Mouse (Mus musculus): Measurements from ENCODE around the gene Gramd1b. TPM values are rescaled to one million over a fixed set of nuclear protein-coding genes. Genes with fewer than 3 reads are reported as not detected.

Gene Gramd1b
- polyA plus RNA-seq, 1 experiment from 2014 or later, result 7.1 TPM

- Histone ChIP-seq H3K4me2 (ENCODE audit: low read depth, low read length) (no peak overlapping the region), H3K9me3 (ENCODE audit: control insufficient read depth, low read length) (no peaks in the 10 kb centered on the region), H3K27me3 (replicated peaks; ENCODE audit: control insufficient read depth, insufficient read depth, low read length) (no peaks in the 10 kb centered on the region), H3K36me3 (ENCODE audit: control insufficient read depth, insufficient read depth, low read length) (peaks cover 59% of the 10 kb centered on the region), H3K4me3 (ENCODE audit: low read depth, low read length) (no peak overlapping the region), H3K9ac (ENCODE audit: low read depth, low read length) (no peak overlapping the region), H3K4me1 (ENCODE audit: control insufficient read depth, insufficient read depth, low read length) (no peaks in the 10 kb centered on the region), H3K27ac (replicated peaks; ENCODE audit: low read depth, low read length) (no peak overlapping the region)
- 95% methylated on average over 6 of the region's 8 CpGs for WGBS
- DNase-seq (ENCODE audit: low spot score) (no peak), ATAC-seq (ENCODE audit: low read depth) (no peak)
These were observed 226.9 kb downstream of the Gramd1b start for GRCm38 (mm10) chr9:40304243-40304642.

GRCm38 (mm10) chr9:40302375-40302774 is 228.8 kb downstream of the Gramd1b start:
- ATAC-seq (ENCODE audit: low read depth), result no peak
- H3K9ac ChIP-seq (ENCODE audit: low read depth, low read length), result no peak overlapping the region
- no peaks in the 10 kb centered on the region for H3K27me3 ChIP-seq (replicated peaks; ENCODE audit: control insufficient read depth, insufficient read depth, low read length)
- H3K4me1 ChIP-seq (ENCODE audit: control insufficient read depth, insufficient read depth, low read length), result no peaks in the 10 kb centered on the region
- WGBS, result 89% methylated on average over 8 of the region's 8 CpGs
- no peak for DNase-seq (ENCODE audit: low spot score)
- H3K4me3 ChIP-seq (ENCODE audit: low read depth, low read length), result no peak overlapping the region
- no peak overlapping the region for H3K27ac ChIP-seq (replicated peaks; ENCODE audit: low read depth, low read length)
- H3K4me2 ChIP-seq (ENCODE audit: low read depth, low read length), result no peak overlapping the region
- no peaks in the 10 kb centered on the region for H3K9me3 ChIP-seq (ENCODE audit: control insufficient read depth, low read length)
- peaks cover 63% of the 10 kb centered on the region for H3K36me3 ChIP-seq (ENCODE audit: control insufficient read depth, insufficient read depth, low read length)

- Histone ChIP-seq H3K4me2 (ENCODE audit: low read depth, low read length) (no peak overlapping the region), H3K9ac (ENCODE audit: low read depth, low read length) (no peak overlapping the region), H3K36me3 (ENCODE audit: control insufficient read depth, insufficient read depth, low read length) (peaks cover 55% of the 10 kb centered on the region), H3K9me3 (ENCODE audit: control insufficient read depth, low read length) (no peaks in the 10 kb centered on the region), H3K4me3 (ENCODE audit: low read depth, low read length) (no peak overlapping the region), H3K4me1 (ENCODE audit: control insufficient read depth, insufficient read depth, low read length) (no peaks in the 10 kb centered on the region), H3K27ac (replicated peaks; ENCODE audit: low read depth, low read length) (no peak overlapping the region), H3K27me3 (replicated peaks; ENCODE audit: control insufficient read depth, insufficient read depth, low read length) (no peaks in the 10 kb centered on the region)
- 89% methylated on average over 5 of the region's 5 CpGs for WGBS
- no peak for ATAC-seq (ENCODE audit: low read depth)
- no peak for DNase-seq (ENCODE audit: low spot score)
These were observed 229.7 kb downstream of the Gramd1b start for GRCm38 (mm10) chr9:40301475-40301874.

- 88% methylated on average over 15 of the region's 15 CpGs for WGBS
- Histone ChIP-seq H3K36me3 (ENCODE audit: control insufficient read depth, insufficient read depth, low read length) (peaks cover 44% of the 10 kb centered on the region), H3K27me3 (replicated peaks; ENCODE audit: control insufficient read depth, insufficient read depth, low read length) (no peaks in the 10 kb centered on the region), H3K4me2 (ENCODE audit: low read depth, low read length) (no peak overlapping the region), H3K4me3 (ENCODE audit: low read depth, low read length) (no peak overlapping the region), H3K9ac (ENCODE audit: low read depth, low read length) (no peak overlapping the region), H3K9me3 (ENCODE audit: control insufficient read depth, low read length) (no peaks in the 10 kb centered on the region), H3K27ac (replicated peaks; ENCODE audit: low read depth, low read length) (no peak overlapping the region), H3K4me1 (ENCODE audit: control insufficient read depth, insufficient read depth, low read length) (no peaks in the 10 kb centered on the region)
- ATAC-seq (ENCODE audit: low read depth) (no peak), DNase-seq (ENCODE audit: low spot score) (no peak)
These were observed 230.9 kb downstream of the Gramd1b start for GRCm38 (mm10) chr9:40300018-40300989.

GRCm38 (mm10) chr9:40299323-40299722 is 231.9 kb downstream of the Gramd1b start:
- Histone ChIP-seq H3K36me3 (ENCODE audit: control insufficient read depth, insufficient read depth, low read length) (peaks cover 34% of the 10 kb centered on the region), H3K4me3 (ENCODE audit: low read depth, low read length) (no peak overlapping the region), H3K27ac (replicated peaks; ENCODE audit: low read depth, low read length) (no peak overlapping the region), H3K4me2 (ENCODE audit: low read depth, low read length) (no peak overlapping the region), H3K9ac (ENCODE audit: low read depth, low read length) (no peak overlapping the region), H3K4me1 (ENCODE audit: control insufficient read depth, insufficient read depth, low read length) (no peaks in the 10 kb centered on the region), H3K27me3 (replicated peaks; ENCODE audit: control insufficient read depth, insufficient read depth, low read length) (no peaks in the 10 kb centered on the region), H3K9me3 (ENCODE audit: control insufficient read depth, low read length) (no peaks in the 10 kb centered on the region)
- 95% methylated on average over 7 of the region's 7 CpGs for WGBS
- ATAC-seq (ENCODE audit: low read depth), result no peak
- DNase-seq (ENCODE audit: low spot score), result no peak

GRCm38 (mm10) chr9:40297969-40298368 is 233.2 kb downstream of the Gramd1b start:
- Histone ChIP-seq H3K36me3 (ENCODE audit: control insufficient read depth, insufficient read depth, low read length) (peaks cover 25% of the 10 kb centered on the region), H3K27ac (replicated peaks; ENCODE audit: low read depth, low read length) (no peak overlapping the region), H3K27me3 (replicated peaks; ENCODE audit: control insufficient read depth, insufficient read depth, low read length) (no peaks in the 10 kb centered on the region), H3K4me2 (ENCODE audit: low read depth, low read length) (no peak overlapping the region), H3K4me3 (ENCODE audit: low read depth, low read length) (no peak overlapping the region), H3K4me1 (ENCODE audit: control insufficient read depth, insufficient read depth, low read length) (no peaks in the 10 kb centered on the region), H3K9ac (ENCODE audit: low read depth, low read length) (no peak overlapping the region), H3K9me3 (ENCODE audit: control insufficient read depth, low read length) (no peaks in the 10 kb centered on the region)
- 91% methylated on average over 9 of the region's 9 CpGs for WGBS
- DNase-seq (ENCODE audit: low spot score) (no peak), ATAC-seq (ENCODE audit: low read depth) (no peak)

GRCm38 (mm10) chr9:40296251-40296650 is 234.9 kb downstream of the Gramd1b start:
- H3K4me2 ChIP-seq (ENCODE audit: low read depth, low read length), result no peak overlapping the region
- H3K9ac ChIP-seq (ENCODE audit: low read depth, low read length), result no peak overlapping the region
- H3K27ac ChIP-seq (replicated peaks; ENCODE audit: low read depth, low read length), result no peak overlapping the region
- ATAC-seq (ENCODE audit: low read depth) (no peak), DNase-seq (ENCODE audit: low spot score) (no peak)
- no peaks in the 10 kb centered on the region for H3K4me1 ChIP-seq (ENCODE audit: control insufficient read depth, insufficient read depth, low read length)
- no peaks in the 10 kb centered on the region for H3K9me3 ChIP-seq (ENCODE audit: control insufficient read depth, low read length)
- H3K36me3 ChIP-seq (ENCODE audit: control insufficient read depth, insufficient read depth, low read length), result peaks cover 25% of the 10 kb centered on the region
- no peak overlapping the region for H3K4me3 ChIP-seq (ENCODE audit: low read depth, low read length)
- no peaks in the 10 kb centered on the region for H3K27me3 ChIP-seq (replicated peaks; ENCODE audit: control insufficient read depth, insufficient read depth, low read length)
- 90% methylated on average over 5 of the region's 5 CpGs for WGBS

- H3K9ac ChIP-seq (ENCODE audit: low read depth, low read length), result no peak overlapping the region
- H3K4me1 ChIP-seq (ENCODE audit: control insufficient read depth, insufficient read depth, low read length), result no peaks in the 10 kb centered on the region
- H3K4me3 ChIP-seq (ENCODE audit: low read depth, low read length), result no peak overlapping the region
- no peaks in the 10 kb centered on the region for H3K27me3 ChIP-seq (replicated peaks; ENCODE audit: control insufficient read depth, insufficient read depth, low read length)
- peaks cover 24% of the 10 kb centered on the region for H3K36me3 ChIP-seq (ENCODE audit: control insufficient read depth, insufficient read depth, low read length)
- no peaks in the 10 kb centered on the region for H3K9me3 ChIP-seq (ENCODE audit: control insufficient read depth, low read length)
- ATAC-seq (ENCODE audit: low read depth) (no peak), DNase-seq (ENCODE audit: low spot score) (no peak)
- 88% methylated on average over 1 of the region's 1 CpGs for WGBS
- H3K4me2 ChIP-seq (ENCODE audit: low read depth, low read length), result no peak overlapping the region
- H3K27ac ChIP-seq (replicated peaks; ENCODE audit: low read depth, low read length), result no peak overlapping the region
These were observed 236.3 kb downstream of the Gramd1b start for GRCm38 (mm10) chr9:40294866-40295265.

- Histone ChIP-seq H3K4me2 (ENCODE audit: low read depth, low read length) (no peak overlapping the region), H3K4me1 (ENCODE audit: control insufficient read depth, insufficient read depth, low read length) (no peaks in the 10 kb centered on the region), H3K4me3 (ENCODE audit: low read depth, low read length) (no peak overlapping the region), H3K9me3 (ENCODE audit: control insufficient read depth, low read length) (no peaks in the 10 kb centered on the region), H3K27me3 (replicated peaks; ENCODE audit: control insufficient read depth, insufficient read depth, low read length) (no peaks in the 10 kb centered on the region), H3K9ac (ENCODE audit: low read depth, low read length) (no peak overlapping the region), H3K36me3 (ENCODE audit: control insufficient read depth, insufficient read depth, low read length) (peaks cover 17% of the 10 kb centered on the region), H3K27ac (replicated peaks; ENCODE audit: low read depth, low read length) (no peak overlapping the region)
- 88% methylated on average over 5 of the region's 5 CpGs for WGBS
- ATAC-seq (ENCODE audit: low read depth), result no peak
- no peak for DNase-seq (ENCODE audit: low spot score)
These were observed 237.0 kb downstream of the Gramd1b start for GRCm38 (mm10) chr9:40294210-40294609.

All from embryonic facial prominence, embryonic 14.5 days (tissue).